Mouse (Mus musculus): ENCODE data around the gene Pigk.

The Pigk gene

GRCm38 (mm10) chr3:152947031-152947640, 233.2 kb downstream of the Pigk start:
- DNase-seq = no peak

- DNase-seq = no peak
These were observed 234.7 kb downstream of the Pigk start for GRCm38 (mm10) chr3:152948556-152948955.

- DNase-seq = no peak
These were observed 235.4 kb downstream of the Pigk start for GRCm38 (mm10) chr3:152949233-152949777.

GRCm38 (mm10) chr3:152950299-152950698, 236.4 kb downstream of the Pigk start:
- DNase-seq = no peak

- DNase-seq = no peak
These were observed 237.0 kb downstream of the Pigk start for GRCm38 (mm10) chr3:152950914-152951313.

GRCm38 (mm10) chr3:152951634-152952545, 238.0 kb downstream of the Pigk start:
- no peak for DNase-seq

GRCm38 (mm10) chr3:152956038-152956437, 242.1 kb downstream of the Pigk start:
- DNase-seq = no peak

- no peak for DNase-seq
These were observed 242.9 kb downstream of the Pigk start for GRCm38 (mm10) chr3:152956771-152957170.

- peak; percentile 46 to 76 for DNase-seq
These were observed 244.7 kb downstream of the Pigk start for GRCm38 (mm10) chr3:152958358-152959150.

GRCm38 (mm10) chr3:152961855-152962376, 248.0 kb downstream of the Pigk start:
- DNase-seq = peak in 1 of 2 experiments; percentile 6

GRCm38 (mm10) chr3:152969774-152970347, 256.0 kb downstream of the Pigk start:
- DNase-seq = no peak

- DNase-seq = no peak
These were observed 257.5 kb downstream of the Pigk start for GRCm38 (mm10) chr3:152971373-152971772.

- no peak for DNase-seq
These were observed 265.7 kb downstream of the Pigk start for GRCm38 (mm10) chr3:152979481-152980092.

- peak; percentile 27 to 34 for DNase-seq
These were observed 266.5 kb downstream of the Pigk start for GRCm38 (mm10) chr3:152980431-152980830.

- DNase-seq = peak in 1 of 2 experiments; percentile 17
These were observed 267.4 kb downstream of the Pigk start for GRCm38 (mm10) chr3:152980978-152981974.

GRCm38 (mm10) chr3:152981988-152982387, 268.1 kb downstream of the Pigk start, which contains the start of gene St6galnac5:
Gene St6galnac5 (minus strand): TSS chr3:152982246.
- DNase-seq = peak in 1 of 2 experiments; percentile 9

GRCm38 (mm10) chr3:152990787-152991186, 276.9 kb downstream of the Pigk start:
- DNase-seq = no peak

- no peak for DNase-seq
These were observed 279.7 kb downstream of the Pigk start for GRCm38 (mm10) chr3:152993608-152994007.

- DNase-seq = peak; percentile 8 to 23
These were observed 284.2 kb downstream of the Pigk start for GRCm38 (mm10) chr3:152998106-152998505.

- no peak for DNase-seq
These were observed 285.0 kb downstream of the Pigk start for GRCm38 (mm10) chr3:152998901-152999300.
